Mouse (Mus musculus) liver, adult 2 months (tissue): ENCODE measurements at regions not wholly inside any gene's neighbourhood (a gene's known extent, or its start where the extent isn't known, plus 50 kb on each side); places are given as distances from the start of the nearest gene placed in this dataset.

ENCODE experiments used
- CTCF ChIP-seq: fragments of 200-500 bp; IDR thresholded peaks from 2 replicates; pipeline ENCODE4 v1.5.1; 2011; ENCODE audit warnings: low read depth, low read length, control low read depth
- POLR2A ChIP-seq: fragments of 200-500 bp; IDR thresholded peaks from 2 replicates; pipeline ENCODE4 v1.6.1; 2011; ENCODE audit warnings: low read length, control low read depth; ENCODE audit not compliant: insufficient read depth; ENCODE audit errors: extremely low read depth

- no peak for TF ChIP-seq CTCF
- no peak for TF ChIP-seq POLR2A
Measured at GRCm38 (mm10) chrX:10902686-10903085, 187.9 kb downstream of the Mid1ip1 start.
